Comparison of ENCODE assay signal across 28 mouse cellular contexts in the genomic region with DNA sequence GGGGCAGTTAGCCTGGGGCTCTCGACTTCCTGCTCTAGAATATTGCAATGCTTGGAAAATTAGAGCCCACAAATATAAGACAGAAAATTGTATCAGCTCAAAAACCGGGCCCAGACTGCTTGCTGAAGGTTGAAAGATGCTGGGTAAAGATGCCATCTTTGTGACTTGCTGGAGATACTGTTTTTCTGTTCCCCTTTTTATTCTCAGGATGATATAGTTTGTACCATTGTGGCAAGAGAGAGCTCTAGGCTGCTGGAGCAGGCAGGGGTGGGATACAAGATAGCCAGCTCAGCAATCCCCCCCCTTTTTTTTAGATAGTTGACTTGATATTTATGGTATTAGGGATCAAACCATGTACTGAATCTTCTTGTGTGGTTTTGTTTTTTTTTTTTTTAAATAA.
"Had no signal": no experiment of that assay in that cellular context is flagged by ENCODE, and none has a peak within 500 bp of the region (broad histone marks: within the 10 kb centered on the region; RNA-seq: fewer than 3 reads in every experiment).

No protein-coding gene starts in this region.

- H3K9me3 ChIP-seq: limb, embryonic 10.5 days; limb, embryonic 12.5 days; limb, embryonic 13.5 days; limb, embryonic 15.5 days; liver, embryonic 12.5 days; liver, embryonic 13.5 days; liver, embryonic 15.5 days; lung, embryonic 15.5 days; megakaryocyte, embryonic 14.5 days; midbrain, embryonic 10.5 days; midbrain, embryonic 12.5 days; midbrain, embryonic 13.5 days; midbrain, embryonic 15.5 days had no signal

- H3K4me2 ChIP-seq: limb, embryonic 12.5 days; limb, embryonic 13.5 days; limb, embryonic 15.5 days; liver, embryonic 11.5 days; liver, embryonic 12.5 days; liver, embryonic 13.5 days; liver, embryonic 15.5 days; lung, embryonic 14.5 days; lung, embryonic 15.5 days; midbrain, embryonic 11.5 days; midbrain, embryonic 12.5 days; midbrain, embryonic 13.5 days; midbrain, embryonic 15.5 days had no signal

- H3K4me1 ChIP-seq: limb, embryonic 12.5 days; limb, embryonic 13.5 days; limb, embryonic 15.5 days; liver, embryonic 12.5 days; liver, embryonic 13.5 days; liver, embryonic 15.5 days; midbrain, embryonic 10.5 days; midbrain, embryonic 12.5 days; midbrain, embryonic 13.5 days; midbrain, embryonic 15.5 days had no signal

- H3K27me3 ChIP-seq: limb, embryonic 12.5 days; limb, embryonic 13.5 days; limb, embryonic 15.5 days; liver, embryonic 12.5 days; liver, embryonic 13.5 days; liver, embryonic 15.5 days; lung, embryonic 15.5 days; megakaryocyte, embryonic 14.5 days; midbrain, embryonic 12.5 days; midbrain, embryonic 13.5 days; midbrain, embryonic 15.5 days had no signal

- H3K4me3 ChIP-seq: left cerebral cortex, adult 2 months; limb, embryonic 10.5 days; limb, embryonic 12.5 days; limb, embryonic 13.5 days; limb, embryonic 15.5 days; liver, embryonic 12.5 days; liver, embryonic 13.5 days; liver, embryonic 15.5 days; lung, embryonic 15.5 days; megakaryocyte, embryonic 14.5 days; midbrain, embryonic 10.5 days; midbrain, embryonic 12.5 days; midbrain, embryonic 13.5 days; midbrain, embryonic 15.5 days; myocyte had no signal

- H3K9ac ChIP-seq: limb, embryonic 12.5 days; limb, embryonic 13.5 days; limb, embryonic 15.5 days; liver, embryonic 12.5 days; liver, embryonic 13.5 days; liver, embryonic 14.5 days; liver, embryonic 15.5 days; liver, postnatal 0 days; lung, embryonic 14.5 days; lung, embryonic 15.5 days; midbrain, embryonic 12.5 days; midbrain, embryonic 13.5 days; midbrain, embryonic 15.5 days had no signal

- H3K27ac ChIP-seq: left cerebral cortex, adult 2 months; limb, embryonic 10.5 days; limb, embryonic 12.5 days; limb, embryonic 13.5 days; limb, embryonic 15.5 days; liver, embryonic 12.5 days; liver, embryonic 13.5 days; liver, embryonic 14.5 days; liver, embryonic 15.5 days; lung, embryonic 15.5 days; macrophage; midbrain, embryonic 10.5 days; midbrain, embryonic 12.5 days; midbrain, embryonic 13.5 days; midbrain, embryonic 15.5 days had no signal

- DNase-seq: left cerebral cortex, postnatal 4 days; liver; liver, embryonic 13.5 days; liver, postnatal 0 days; lung, adult 18-20 months; lung, adult 2 months; lung, postnatal 14 days; lung, postnatal 4 days; midbrain, embryonic 14.5 days had no signal
